Mouse (Mus musculus) myocyte (in vitro differentiated cells): Measurements from ENCODE around the gene Vps50.

Source experiments
- MAX ChIP-seq: IDR thresholded peaks from one replicate; pipeline ENCODE4 v1.6.1; 2011; ENCODE audit warnings: low read depth, mild to moderate bottlenecking, control low read depth
- MYOG ChIP-seq, 3 experiments: IDR thresholded peaks; one replicate each; pipeline ENCODE4 v1.6.1; 2011; ENCODE audit warnings: control low read depth in 2 of 3, low read depth in 2 of 3, mild to moderate bottlenecking in 2 of 3; ENCODE audit not compliant: insufficient read length in 2 of 3, control insufficient read depth in 1 of 3, insufficient read depth in 1 of 3
- POLR2A ChIP-seq: IDR thresholded peaks from one replicate; pipeline ENCODE4 v1.6.1; 2011; ENCODE audit warnings: low read depth, mild to moderate bottlenecking, control low read depth, moderate library complexity; ENCODE audit not compliant: insufficient read length

DNA sequence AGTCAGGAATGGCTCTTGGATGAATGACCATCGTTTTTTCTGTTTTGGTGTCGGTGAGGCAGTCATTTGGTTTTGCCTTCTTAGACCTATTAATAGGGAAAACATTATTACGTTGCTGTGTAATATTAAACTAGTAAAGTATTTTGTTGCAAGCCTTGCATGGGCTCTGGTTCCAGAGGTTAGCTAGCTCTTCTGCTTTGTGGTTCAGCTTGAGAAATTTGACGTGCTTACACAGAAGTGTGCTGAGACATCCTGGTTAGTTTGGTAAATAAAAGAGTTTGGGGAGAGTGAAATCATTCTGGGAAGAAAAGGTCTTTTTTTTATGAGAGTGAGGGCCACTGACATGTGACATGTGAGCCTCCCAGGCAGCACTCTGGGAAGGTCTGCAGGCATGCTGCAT lies 45.7 kb downstream of the Vps50 start:
- TF ChIP-seq POLR2A (no peak), MAX (no peak), MYOG (IDR thresholded peaks at IDR 0.05; ENCODE audit: control insufficient read depth in 1 of 3, insufficient read depth in 1 of 3, insufficient read length in 2 of 3, low read depth in 2 of 3) (no peak)
